Mouse (Mus musculus) G1E (cell line): ENCODE data around the gene Carns1.

Experiments
- CTCF ChIP-seq: IDR thresholded peaks from 2 replicates; pipeline ENCODE4 v1.5.1; 2012; ENCODE audit warnings: low read depth, low read length, inconsistent platforms, mixed read lengths
- TAL1 ChIP-seq: conservative IDR thresholded peaks from 2 replicates; pipeline ENCODE4 v1.6.1; 2012; ENCODE audit warnings: low read depth, low read length, inconsistent platforms, mixed read lengths

DNA sequence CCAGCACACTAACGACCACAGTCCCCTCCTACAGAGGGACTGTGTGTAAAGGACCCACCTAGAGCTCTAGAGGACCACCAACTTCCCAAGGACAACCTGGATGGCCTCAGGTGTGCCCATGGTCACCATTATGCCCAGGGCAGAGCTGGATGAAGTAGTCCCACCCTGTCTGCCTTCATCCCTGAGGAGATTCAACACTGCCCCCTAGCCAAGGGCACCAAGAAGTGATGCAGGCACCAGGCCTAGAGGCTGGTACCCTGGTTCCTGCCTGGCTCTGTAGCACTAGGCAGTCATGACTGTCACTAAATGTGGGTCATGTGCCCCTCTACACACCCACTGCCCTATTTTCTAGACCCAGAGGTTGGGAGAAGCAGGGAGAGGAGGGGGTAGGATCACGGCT is 43.5 kb downstream of the Carns1 start:
- TF ChIP-seq TAL1 = no peak
- no peak for TF ChIP-seq CTCF
